Mouse (Mus musculus) liver, adult 2 months (tissue): ENCODE measurements around the gene Gm21981.

ENCODE experiments used
- CTCF ChIP-seq: fragments of 200-500 bp; IDR thresholded peaks from 2 replicates; pipeline ENCODE4 v1.5.1; 2011; ENCODE audit warnings: low read depth, low read length, control low read depth
- POLR2A ChIP-seq: fragments of 200-500 bp; IDR thresholded peaks from 2 replicates; pipeline ENCODE4 v1.6.1; 2011; ENCODE audit warnings: low read length, control low read depth; ENCODE audit not compliant: insufficient read depth; ENCODE audit errors: extremely low read depth

DNA sequence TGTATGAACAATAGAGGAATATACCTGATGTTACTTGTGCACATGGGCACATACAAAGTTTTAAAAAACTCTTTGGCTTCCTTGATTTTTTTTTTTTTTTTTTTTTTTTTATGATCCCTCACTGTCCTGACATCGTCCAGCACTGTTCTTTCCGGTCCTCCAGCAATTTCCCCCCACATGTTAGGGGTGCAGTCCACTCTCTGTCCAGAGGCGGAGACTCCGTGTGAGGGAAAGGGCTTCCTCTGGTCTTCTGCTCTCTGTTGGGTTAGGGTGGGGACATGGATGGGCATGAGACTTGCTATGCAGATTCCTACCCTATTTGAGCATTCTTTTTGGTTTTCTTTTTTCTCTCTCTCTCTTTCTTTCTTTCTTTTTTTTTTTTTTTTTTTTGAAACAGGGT lies 36.4 kb downstream of the Gm21981 start:
- TF ChIP-seq CTCF, result no peak
- TF ChIP-seq POLR2A, result no peak
